Mouse (Mus musculus): ENCODE measurements around the gene Ugt1a1.

Ugt1a1 gene

GRCm38 (mm10) chr1:88233421-88234247 is 21.9 kb downstream of the Ugt1a1 start:
- DNase-seq (ENCODE audit: extremely low read depth, low read depth, low spot score) = no peak

- no peak for DNase-seq (ENCODE audit: extremely low read depth, low read depth, low spot score)
Measured at GRCm38 (mm10) chr1:88234248-88234610, 22.5 kb downstream of the Ugt1a1 start.

DNA sequence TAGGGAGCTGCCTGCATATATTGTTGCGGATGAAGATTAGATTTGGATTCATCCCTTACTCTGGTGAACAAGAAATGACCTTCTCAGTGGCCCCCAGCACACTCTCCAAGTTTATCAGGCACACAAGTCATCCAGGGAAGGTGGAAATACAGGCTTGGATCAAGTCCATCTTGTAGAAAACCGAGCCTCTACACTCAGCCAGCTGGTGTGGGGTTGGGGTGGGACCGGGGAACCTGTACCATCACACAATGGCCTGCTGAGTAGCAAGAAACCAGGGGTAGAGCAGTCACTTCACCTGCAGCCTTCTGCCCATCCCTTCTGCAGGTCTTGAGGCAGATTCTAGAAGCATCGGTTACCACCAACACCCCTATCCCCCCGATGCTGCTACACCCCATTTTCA is 22.9 kb downstream of the Ugt1a1 start:
- DNase-seq (ENCODE audit: extremely low read depth, low read depth, low spot score) = no peak

- DNase-seq (ENCODE audit: extremely low read depth, low read depth, low spot score) = no peak
Measured at GRCm38 (mm10) chr1:88235046-88235893, 23.5 kb downstream of the Ugt1a1 start.

DNA sequence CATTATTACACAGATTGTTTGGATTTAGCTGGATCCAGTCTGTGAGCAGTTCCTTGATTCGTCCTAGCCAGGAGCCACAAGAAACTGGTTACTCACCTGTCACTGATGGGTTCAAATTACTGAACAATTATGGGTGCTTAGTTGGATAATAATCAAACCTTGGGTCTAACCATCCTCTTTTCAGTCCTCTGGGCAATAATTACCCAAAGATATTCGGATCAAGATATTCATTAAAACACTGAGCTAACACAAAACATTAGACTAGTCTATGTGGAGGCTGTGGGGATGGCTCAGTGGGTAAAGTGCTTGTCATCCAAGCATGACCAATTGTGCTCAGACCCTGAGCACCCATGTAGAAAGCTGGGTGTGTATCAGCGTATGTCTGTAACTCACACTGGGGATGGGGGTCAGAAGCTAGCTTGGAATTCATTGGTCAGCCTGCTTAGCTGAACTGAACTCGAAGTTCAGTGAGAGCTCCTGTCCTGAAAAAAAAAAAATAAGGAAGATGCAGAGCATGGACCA is 24.2 kb downstream of the Ugt1a1 start:
- no peak for DNase-seq (ENCODE audit: extremely low read depth, low read depth, low spot score)

DNA sequence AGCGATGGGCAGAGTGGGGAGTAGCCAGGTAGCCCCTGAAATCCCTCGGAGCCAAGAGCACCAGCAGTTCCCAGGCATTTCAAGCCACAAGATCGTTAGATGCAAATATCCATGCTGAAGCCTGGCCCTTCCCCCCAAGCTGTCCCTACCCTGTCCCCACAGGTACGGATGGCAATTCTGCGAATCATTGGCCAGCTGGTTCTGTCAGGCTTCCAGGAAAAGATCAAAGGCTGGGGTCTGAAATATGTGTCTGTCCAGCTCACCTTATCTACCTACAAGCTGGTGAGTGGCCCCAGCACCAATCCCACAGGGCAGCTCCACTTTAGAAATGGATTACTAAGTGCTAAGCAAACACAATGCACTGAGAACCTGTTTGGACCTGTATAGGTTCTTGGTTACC is 25.6 kb downstream of the Ugt1a1 start:
- DNase-seq (ENCODE audit: extremely low read depth, low read depth, low spot score) = no peak

DNA sequence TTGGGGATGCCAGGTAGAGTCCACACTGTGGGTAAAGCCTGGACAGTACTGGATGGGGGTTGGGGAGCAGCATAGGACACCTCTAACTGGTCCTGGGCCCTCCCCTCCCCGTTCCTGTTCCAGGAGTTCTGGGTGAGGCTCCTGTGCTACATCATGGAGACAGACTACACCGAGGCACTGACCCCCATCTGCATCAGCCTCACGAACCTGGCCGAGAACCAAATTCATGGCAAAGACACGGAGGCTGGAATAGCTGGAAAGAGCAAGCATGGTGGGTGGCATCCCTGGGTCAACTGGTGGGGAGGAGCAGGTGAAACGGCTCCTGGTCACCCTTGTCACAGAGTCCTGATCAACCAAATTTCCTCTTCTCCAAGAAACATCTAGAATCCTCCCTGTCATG is 27.0 kb downstream of the Ugt1a1 start:
- no peak for DNase-seq (ENCODE audit: extremely low read depth, low read depth, low spot score)

DNA sequence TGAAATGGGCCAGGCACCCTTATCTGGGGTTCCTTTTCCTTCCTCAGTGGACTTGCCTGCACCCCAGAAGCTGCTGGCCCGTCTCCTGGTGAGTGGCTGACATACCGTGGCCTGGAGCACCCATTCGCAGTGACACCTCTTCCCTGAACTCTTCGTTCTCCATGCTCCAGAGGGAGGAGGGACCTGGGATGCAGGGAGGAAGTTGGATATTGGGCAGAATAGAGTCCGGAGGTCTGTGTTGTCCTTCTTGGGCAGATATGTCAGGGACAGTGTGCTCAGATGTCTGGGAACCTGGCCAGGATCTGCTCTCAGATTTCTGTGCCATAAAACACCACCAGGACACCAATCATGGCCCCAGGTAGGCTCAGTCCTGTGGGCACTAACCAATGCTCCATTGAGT is 28.3 kb downstream of the Ugt1a1 start:
- DNase-seq (ENCODE audit: extremely low read depth, low read depth, low spot score) = no peak

DNA sequence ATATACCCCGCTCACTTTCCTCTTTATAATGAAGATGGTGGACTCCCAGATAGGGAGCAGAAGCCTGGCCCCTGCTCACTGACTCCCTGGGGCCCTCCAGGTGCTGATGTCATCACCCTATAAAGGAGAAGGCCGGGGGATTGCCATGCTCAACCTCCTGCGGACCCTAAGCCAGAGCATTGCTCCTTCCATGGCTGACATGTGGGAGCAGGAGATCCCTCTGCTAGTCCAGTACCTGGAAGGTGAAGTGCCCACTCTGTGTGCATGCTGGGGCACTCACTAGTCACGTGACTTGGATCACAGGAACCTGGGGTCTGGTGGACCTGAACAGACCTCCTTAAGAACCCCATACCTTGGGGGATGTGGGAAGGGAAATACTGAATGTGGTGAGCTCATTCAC is 28.8 kb downstream of the Ugt1a1 start:
- DNase-seq (ENCODE audit: extremely low read depth, low read depth, low spot score) = no peak

GRCm38 (mm10) chr1:88243861-88244260 is 32.1 kb downstream of the Ugt1a1 start:
- DNase-seq (ENCODE audit: extremely low read depth, low read depth, low spot score) = no peak

- DNase-seq (ENCODE audit: extremely low read depth, low read depth, low spot score) = no peak
Measured at GRCm38 (mm10) chr1:88245881-88246280, 34.1 kb downstream of the Ugt1a1 start.

DNA sequence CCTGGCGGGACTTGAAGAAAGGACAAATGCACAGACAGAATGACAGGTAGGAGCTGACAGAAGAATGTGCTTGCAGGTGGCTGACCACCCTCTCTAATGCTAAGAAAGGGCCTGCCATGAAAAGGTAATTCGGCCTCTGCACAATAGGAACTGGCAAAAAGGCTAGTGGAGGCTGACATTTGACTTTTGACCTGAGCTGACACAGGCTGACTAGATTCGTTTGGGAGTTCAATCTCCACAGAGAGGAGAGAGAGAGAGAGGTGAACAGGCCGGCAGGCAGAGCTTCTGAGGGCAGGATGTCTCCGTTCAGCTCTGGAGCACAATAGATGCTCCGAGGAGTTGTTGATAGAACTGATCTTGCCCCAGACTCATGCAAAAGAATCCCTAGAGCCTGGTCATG is 34.6 kb downstream of the Ugt1a1 start:
- no peak for DNase-seq (ENCODE audit: extremely low read depth, low read depth, low spot score)

GRCm38 (mm10) chr1:88247660-88248059 is 35.9 kb downstream of the Ugt1a1 start:
- DNase-seq (ENCODE audit: extremely low read depth, low read depth, low spot score) = no peak

DNA sequence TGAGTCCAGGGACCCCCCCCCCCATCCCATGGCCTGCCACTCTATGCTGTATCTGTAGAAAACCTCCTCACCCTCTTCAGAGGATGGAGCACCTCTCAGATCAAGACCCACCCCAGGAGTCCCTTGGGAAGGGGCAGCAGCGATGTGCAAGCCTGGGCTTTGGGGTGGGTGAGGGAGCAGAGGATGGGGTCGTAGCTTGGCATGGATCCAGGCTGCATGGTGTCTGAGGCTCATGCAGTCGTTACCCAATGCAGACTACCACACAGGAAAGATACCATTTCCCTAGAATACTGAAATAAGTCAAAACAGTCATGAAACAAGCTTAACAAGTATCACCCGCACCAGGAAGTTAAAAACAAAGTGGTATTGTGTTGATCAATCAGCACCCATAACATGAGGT is 36.9 kb downstream of the Ugt1a1 start:
- DNase-seq (ENCODE audit: extremely low read depth, low read depth, low spot score) = no peak

GRCm38 (mm10) chr1:88249596-88249995 is 37.8 kb downstream of the Ugt1a1 start:
- DNase-seq (ENCODE audit: extremely low read depth, low read depth, low spot score) = no peak

DNA sequence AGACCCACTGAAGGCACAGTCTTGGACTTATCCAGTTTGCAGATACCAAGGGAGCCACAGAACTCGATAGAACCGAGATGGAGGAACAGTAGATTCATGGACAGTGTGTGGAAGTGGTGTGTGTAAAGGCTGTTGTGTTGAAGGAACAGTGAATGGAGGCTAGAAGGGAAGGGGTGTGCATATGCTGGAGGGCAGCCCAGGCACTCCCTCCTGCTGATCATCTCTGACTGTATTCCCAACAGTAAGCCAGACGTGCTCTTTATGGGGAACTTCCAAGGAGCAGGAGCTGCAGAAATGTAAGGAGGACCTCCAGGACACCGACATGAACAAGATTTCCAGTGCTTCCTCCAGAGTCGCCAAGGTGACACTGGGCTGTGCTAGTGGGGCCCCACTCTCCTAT is 38.3 kb downstream of the Ugt1a1 start:
- DNase-seq (ENCODE audit: extremely low read depth, low read depth, low spot score) = no peak

DNA sequence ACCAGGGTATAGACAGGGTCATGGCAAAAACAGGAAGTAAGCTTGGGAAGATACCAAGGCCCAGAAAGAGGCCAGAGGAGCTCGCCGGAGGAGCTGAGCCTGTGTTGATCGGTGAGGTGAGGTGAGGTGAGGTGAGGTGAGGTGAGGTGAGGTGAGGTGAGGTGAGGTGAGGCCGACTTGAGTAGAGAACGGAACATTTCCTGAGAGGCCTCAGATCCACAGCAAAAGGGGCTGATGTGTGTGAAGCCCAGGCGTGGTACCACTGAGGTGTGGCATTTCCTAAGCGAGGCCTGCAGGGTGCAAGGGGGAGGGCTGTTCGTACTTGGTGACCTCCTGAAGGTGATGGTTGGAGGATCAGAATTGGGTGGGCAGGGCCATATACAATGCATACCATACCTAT is 41.3 kb downstream of the Ugt1a1 start:
- no peak for DNase-seq (ENCODE audit: extremely low read depth, low read depth, low spot score)

GRCm38 (mm10) chr1:88253540-88253939 is 41.8 kb downstream of the Ugt1a1 start:
- DNase-seq (ENCODE audit: extremely low read depth, low read depth, low spot score) = no peak

DNA sequence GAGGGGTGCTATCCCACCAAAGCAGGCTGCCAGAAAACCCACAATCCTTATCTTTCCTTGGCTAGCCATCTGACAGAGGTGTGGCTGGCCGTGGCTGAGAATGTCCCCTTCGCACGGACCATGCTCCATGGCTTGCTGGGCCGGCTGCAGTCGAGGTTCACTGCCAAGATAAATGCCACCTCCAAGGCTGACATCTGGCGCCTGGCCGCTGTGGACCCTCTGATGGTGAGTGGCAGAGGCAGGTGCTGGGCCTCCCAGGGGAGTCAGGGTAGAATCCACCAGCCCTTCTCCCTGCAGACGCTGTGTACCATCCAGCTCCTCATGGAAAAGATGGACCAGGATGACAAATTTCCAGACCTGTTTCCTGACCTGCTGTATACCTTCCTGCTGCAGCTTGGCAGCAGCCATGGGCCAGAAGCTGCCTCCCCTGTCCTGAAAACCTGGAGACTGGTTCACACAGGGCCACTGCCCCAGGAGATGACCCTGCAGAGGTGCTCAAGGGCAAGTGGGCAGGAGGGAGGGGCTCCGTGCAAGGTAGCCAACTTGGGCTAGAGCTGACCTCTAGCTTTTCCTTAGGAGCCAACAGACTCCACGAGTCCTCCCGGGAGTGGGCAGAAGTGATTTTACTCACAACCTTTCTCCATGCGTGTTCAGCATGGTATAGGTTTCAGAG is 43.2 kb downstream of the Ugt1a1 start:
- DNase-seq (ENCODE audit: extremely low read depth, low read depth, low spot score) = no peak

DNA sequence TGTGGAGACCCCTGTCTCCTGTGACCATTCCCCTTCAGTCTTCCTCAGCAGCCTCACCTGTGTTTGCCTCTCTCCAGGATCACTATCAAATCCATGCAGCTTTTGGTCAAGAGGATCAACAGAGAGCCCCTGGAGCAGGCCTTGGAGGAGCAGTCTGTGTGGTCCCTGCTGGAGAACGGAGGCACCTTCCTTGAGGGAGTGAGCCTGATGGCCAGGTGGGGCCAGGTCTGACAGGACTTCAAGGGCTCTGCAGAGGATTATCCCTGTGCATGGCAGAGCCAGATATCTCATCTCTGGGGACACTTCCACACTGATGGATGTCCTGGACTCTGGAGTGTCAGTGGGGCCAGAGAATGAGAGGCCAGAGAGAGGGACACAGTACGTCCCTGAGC is 43.7 kb downstream of the Ugt1a1 start:
- no peak for DNase-seq (ENCODE audit: extremely low read depth, low read depth, low spot score)

- no peak for DNase-seq (ENCODE audit: extremely low read depth, low read depth, low spot score)
Measured at GRCm38 (mm10) chr1:88255989-88256754, 44.4 kb downstream of the Ugt1a1 start.

All from fat pad, adult 2 months (tissue).